Mouse (Mus musculus) ovary, postnatal 14 days (tissue): ENCODE data around the gene Cdh23.

Experiments used
- DNase-seq: peaks from one replicate; pipeline ENCODE4 v3.0.0; 2022; ENCODE audit warnings: low spot score

Cdh23 gene

GRCm38 (mm10) chr10:60635568-60636295 lies 60.6 kb downstream of the Cdh23 start:
- no peak for DNase-seq

GRCm38 (mm10) chr10:60634391-60634790 lies 61.9 kb downstream of the Cdh23 start:
- no peak for DNase-seq

- DNase-seq, result no peak
Measured at GRCm38 (mm10) chr10:60626086-60626485, 70.2 kb downstream of the Cdh23 start.

- DNase-seq, result no peak
Measured at GRCm38 (mm10) chr10:60625511-60625910, 70.8 kb downstream of the Cdh23 start.

GRCm38 (mm10) chr10:60624945-60625344 lies 71.3 kb downstream of the Cdh23 start:
- DNase-seq, result no peak

- DNase-seq, result no peak
Measured at GRCm38 (mm10) chr10:60624217-60624708, 72.0 kb downstream of the Cdh23 start.

- DNase-seq, result no peak
Measured at GRCm38 (mm10) chr10:60622836-60623235, 73.5 kb downstream of the Cdh23 start.

- DNase-seq, result no peak
Measured at GRCm38 (mm10) chr10:60621470-60622170, 74.7 kb downstream of the Cdh23 start.

GRCm38 (mm10) chr10:60615898-60616297 lies 80.4 kb downstream of the Cdh23 start:
- DNase-seq, result no peak

- no peak for DNase-seq
Measured at GRCm38 (mm10) chr10:60612893-60613292, 83.4 kb downstream of the Cdh23 start.

GRCm38 (mm10) chr10:60607166-60607565 lies 89.1 kb downstream of the Cdh23 start:
- DNase-seq, result no peak

GRCm38 (mm10) chr10:60606661-60607060 lies 89.6 kb downstream of the Cdh23 start:
- no peak for DNase-seq

- DNase-seq, result no peak
Measured at GRCm38 (mm10) chr10:60602235-60602634, 94.1 kb downstream of the Cdh23 start.

GRCm38 (mm10) chr10:60595166-60595565 lies 101.1 kb downstream of the Cdh23 start:
- no peak for DNase-seq

GRCm38 (mm10) chr10:60592881-60593575 lies 103.3 kb downstream of the Cdh23 start:
- DNase-seq, result no peak

GRCm38 (mm10) chr10:60591281-60591680 lies 105.0 kb downstream of the Cdh23 start:
- DNase-seq, result no peak

- no peak for DNase-seq
Measured at GRCm38 (mm10) chr10:60590241-60590640, 106.0 kb downstream of the Cdh23 start.

GRCm38 (mm10) chr10:60585691-60586090 lies 110.6 kb downstream of the Cdh23 start:
- DNase-seq, result no peak

- DNase-seq, result no peak
Measured at GRCm38 (mm10) chr10:60582956-60583355, 113.3 kb downstream of the Cdh23 start.

GRCm38 (mm10) chr10:60580666-60581065 lies 115.6 kb downstream of the Cdh23 start:
- no peak for DNase-seq

GRCm38 (mm10) chr10:60578738-60579538 lies 117.4 kb downstream of the Cdh23 start:
- no peak for DNase-seq
